Mouse (Mus musculus) ovary, postnatal 36 days (tissue): Measurements from ENCODE around the gene Dync1li1.
"Not testable (repeated sequence)": the region's sequence is repeated elsewhere in the genome, so short reads cannot be mapped to it uniquely, and the experiment has no call there.

Source experiments
- DNase-seq: peaks from one replicate; pipeline ENCODE4 v3.0.0; 2022; ENCODE audit warnings: low spot score, mixed read lengths

The Dync1li1 gene

DNA sequence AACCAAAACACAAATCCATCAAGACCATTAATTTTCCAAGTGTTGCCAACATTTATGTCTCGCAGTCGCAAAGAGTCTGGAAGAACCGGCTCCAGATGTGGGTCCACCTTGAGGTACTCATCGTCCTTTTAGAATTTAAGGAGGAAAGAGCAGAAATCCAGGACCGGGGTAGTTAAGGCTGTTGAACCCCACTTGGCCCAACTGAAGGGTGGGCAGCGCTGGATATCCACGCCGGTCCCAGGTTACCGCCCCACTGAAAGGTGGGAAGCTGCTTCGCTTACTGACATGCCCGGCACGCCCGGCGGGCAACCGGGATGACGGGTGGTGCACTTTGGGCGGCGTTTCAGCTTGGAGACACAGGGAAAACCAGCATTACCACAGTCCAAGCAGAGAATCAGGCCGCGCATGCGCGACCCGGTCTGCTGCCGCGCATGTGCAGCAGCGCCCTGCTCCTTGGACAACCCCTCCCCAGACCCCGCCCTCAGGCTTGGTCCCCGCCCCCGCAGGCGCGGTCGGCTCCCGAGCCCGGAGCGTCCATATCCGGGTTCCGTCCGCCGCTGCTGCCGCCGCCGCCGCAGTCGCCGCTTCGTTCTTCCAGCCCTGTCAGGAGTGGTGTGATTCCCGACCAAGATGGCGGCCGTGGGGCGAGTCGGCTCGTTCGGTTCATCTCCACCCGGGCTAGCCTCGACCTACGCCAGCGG lies at the start of gene Dync1li1:
Dync1li1 (plus strand) TSS at position 539 of the 701 bp plus-strand sequence.
- DNase-seq: peak; percentile 99

DNA sequence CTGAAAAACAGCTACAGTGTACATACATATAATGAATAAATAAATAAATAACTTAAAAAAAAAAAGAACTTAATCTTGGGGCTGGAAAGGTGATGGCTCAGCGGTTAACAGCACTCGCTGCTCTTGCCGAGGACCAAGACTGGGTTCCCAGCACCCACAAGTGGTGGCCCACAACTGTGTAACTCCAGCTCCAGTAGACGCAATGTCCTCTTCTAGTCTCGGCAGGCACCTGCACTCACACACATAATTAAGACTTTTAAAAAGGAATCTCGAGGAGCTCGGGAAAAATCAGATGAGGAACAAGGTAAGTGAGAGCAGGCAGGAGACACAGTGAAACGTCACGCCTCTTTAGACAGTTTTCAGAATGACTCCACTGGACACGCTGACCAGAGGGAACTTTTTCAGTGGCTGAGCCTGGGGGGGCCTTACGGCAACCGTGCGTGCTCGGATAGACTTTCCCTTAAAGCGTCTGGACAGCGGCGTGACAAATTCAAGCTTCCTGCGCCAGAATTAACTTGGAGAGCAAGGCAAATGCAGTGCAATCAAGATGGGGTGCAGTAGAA lies 49.3 kb upstream of the Dync1li1 start:
- no peak for DNase-seq

DNA sequence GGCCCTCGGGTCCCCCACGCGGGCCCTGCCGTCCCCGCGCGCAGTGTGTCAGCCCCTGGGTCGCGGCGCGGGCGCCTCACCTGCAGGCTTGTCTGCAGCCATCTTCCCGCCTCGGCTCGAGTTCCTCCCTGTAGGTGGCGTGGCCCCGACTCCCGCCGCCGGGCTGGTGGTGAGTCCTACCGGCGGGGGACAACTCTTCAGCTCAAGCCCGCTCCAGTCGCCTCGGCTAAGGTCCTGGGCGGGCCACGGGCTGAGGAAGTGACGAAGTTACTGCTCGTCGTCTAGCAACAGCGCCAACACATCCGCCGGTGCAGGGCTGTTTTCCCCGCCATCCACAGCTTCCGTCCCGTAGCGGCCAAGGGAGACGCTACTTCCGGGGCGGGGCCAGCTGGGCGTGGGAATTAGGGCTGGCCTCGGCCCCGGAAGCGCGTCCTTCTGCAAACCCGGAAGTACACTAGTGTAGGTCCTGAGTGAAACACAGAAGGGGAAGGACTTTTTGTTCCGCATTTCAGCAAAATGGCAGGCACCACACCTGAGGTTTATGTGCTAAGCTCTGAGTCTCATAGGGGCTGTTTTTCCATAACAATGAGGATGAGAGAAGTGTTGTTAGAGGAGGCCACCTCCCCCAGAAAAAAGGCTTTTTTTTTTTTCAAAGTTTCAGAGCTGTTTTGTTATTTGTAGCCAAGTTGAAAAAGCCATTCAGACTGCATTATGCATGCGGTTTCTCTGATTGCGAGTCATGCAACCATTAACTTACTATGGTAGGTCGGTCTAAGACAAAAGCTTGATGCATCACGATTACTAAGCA lies 48.5 kb upstream of the Dync1li1 start, which contains the start of gene Cnot10:
Cnot10 (minus strand) TSS at position 346 of the 808 bp plus-strand sequence.
- peak; percentile 98 for DNase-seq

DNA sequence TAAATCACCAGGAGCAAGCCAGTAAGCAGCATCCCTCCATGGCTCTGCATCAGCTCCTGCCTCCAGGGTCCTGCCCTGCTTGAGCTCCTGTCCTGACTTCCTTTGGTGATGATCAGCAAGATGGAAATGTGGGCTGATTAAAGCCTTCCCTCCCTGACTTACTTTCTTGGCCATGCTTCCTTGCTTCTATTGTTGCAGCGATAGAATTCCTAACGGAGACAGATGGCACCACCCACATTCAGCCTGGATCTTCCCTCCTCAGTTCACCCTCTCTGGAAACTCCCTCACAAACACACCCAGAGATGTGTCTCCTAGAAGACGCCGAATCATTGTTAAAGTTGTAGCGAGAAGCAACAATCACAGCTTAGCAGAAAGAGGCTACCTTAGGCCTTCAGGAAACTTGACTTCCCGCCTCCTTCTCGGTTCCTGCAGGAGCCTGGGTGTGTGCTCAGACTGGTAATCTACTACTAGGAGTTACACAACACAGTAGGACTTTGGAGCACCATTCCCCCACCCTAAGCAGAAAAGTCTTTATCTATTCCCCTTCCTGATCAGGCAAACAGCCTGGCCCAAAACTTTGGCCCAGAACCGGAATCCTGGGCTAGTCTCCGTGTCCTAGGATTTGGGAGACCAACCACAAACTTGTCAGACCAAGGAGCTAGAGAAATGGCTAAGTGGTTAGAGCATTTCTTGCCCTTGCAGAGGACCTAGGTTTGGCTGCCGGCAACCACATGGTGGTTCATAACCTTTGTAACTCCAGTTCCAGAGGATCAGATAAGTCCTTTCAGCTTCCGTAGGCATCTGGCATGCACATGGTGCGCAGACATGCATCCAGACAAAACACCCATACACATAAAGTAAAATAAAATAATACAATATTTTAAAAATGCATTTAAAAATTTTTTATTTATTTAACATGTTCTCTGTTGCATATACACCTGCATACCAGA lies 41.8 kb upstream of the Dync1li1 start:
- no peak for DNase-seq

DNA sequence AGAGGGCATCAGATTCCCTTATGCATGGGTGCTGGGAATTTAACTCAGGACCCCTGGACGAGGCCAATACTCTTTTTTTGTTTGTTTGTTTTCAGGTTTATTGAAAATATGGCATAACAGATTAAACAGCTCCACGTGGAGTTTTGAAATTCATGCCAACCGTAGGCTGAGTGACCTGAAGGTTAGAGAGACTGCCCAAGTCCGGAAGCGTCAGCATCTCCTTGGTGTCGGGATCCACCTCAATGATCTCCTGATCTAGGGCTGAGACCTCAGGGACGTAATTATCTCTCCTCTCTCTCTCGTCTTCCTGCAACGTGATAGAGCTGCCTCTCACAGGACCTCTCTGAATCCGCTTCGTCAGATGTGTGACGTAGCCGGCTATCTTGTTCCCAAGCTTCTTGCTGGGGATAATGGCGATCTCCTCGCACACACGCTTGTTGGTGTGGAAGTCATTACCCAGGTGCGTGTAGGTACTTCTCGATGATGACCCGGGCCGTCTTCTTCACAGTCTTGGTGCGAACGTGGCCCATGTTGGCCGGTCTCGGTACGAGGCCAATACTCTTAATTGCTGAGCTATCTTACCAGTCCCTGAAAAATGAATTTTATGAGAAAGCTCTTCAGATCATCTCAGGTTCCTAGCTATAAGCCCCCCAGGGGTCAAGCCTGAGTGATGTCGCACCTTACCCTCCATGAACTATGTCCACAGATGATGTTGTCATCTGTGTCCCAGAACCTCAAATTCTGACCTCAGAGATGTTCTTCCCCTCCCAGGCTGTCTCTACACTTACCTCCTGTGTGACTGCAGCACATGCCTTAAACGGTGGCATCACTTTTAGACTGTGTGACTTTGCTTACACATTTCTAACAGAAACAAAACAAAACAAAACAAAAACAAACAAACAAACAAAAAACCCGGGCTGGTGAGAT lies 40.8 kb upstream of the Dync1li1 start:
- DNase-seq: no peak

DNA sequence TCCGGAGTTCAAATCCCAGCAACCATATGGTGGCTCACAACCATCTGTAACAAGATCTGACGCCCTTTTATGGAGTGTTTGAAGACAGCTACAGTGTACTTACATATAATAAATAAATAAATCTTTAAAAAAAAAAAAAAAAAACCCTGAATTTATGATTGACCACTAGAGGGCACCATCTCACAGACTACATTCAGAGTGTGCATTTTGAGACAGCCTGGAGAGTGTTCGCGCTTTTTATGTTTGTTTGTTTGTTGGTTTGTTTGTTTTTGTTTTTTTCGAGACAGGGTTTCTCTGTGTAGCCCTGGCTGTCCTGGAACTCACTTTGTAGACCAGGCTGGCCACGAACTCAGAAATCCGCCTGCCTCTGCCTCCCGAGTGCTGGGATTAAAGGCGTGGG lies 40.1 kb upstream of the Dync1li1 start:
- not testable (repeated sequence) for DNase-seq

DNA sequence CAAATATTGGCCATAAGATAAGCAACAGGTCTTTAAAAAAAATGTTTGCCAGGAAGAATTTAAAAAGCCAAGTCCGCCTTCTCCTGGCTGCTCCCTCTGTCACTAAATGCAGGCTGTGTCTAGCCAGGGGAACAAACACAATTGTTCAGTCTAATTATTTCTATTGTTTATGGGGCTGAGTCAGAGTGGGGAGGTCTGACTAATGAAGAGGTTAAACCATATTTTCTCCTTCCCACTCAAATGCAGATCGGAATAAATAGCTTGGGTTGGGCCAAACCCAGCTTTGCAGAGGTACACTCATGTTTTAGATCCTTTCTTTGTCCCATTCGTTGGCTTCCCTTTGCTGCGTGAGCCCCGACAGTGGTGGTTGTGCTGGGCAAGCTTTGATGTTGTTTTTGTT lies 39.2 kb upstream of the Dync1li1 start:
- no peak for DNase-seq

DNA sequence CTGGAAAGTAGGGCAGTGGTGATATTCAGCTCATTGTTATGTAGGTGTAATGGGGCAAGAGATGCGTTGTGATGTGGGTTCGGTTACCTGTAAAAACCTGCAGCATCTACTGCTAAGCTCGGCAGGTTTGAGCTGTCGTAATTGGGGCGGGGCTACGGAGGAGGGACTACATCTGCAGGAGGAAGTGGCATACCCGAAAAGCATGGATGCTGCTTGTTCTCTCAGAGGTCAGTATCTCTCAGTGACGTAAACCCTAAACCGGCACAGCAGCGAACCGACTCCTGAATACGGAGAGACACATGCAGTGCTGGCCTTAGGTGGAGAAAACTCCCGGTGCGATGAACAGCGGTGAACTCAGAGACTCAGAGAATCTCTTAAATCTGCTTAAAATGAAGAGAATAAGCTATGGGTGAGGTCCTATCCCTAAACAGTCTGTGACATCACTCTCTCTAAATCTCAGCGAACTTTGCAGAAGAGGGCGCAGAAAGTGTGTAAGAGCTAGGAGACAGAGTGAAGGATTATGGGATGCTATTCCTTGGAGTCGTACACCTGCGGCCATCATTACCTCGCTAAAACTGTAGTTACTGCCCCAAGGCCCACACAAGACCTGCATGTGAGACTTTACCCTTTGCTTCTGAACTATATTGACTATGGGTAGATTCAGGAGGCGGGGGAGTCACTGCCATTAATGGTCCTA lies 37.5 kb upstream of the Dync1li1 start:
- no peak for DNase-seq

DNA sequence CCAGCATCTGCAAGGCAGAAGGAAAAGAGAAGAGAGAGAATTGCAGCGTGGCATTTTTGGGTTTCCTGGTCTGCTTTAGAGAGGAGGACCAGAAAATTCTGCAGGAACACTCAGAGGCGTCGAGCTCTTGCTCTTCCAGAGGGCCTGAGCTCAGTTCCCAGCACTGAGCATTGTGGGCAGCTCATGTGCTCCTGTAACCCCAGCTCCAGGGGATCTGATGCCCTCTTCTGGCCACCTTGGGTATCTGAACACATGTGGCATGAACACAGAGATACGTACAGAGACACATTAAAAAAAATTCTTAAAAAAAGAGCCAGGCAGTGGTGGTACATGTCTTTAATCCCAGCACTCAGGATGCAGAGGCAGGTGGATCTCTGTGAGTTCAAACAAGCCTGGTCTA lies 33.2 kb upstream of the Dync1li1 start:
- DNase-seq: no peak

DNA sequence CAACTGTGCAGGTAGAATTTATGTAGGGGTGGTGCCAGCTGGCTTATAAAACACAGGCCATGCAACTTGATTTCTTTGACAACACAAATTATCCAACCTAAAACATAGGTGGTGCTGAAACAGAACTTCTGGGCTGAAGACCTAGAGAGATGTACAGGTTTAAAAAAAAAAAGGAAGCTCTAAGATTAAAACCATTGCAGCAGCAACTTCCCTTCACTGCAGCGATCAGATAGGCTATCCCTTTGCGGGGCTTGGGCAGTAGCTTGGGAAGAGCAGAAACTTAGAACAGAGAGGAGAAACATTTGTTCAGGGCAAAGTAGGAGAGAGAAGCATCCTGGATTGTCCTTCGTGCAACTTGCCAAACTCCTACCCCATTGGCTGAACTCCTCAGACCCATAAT lies 31.9 kb upstream of the Dync1li1 start:
- no peak for DNase-seq

DNA sequence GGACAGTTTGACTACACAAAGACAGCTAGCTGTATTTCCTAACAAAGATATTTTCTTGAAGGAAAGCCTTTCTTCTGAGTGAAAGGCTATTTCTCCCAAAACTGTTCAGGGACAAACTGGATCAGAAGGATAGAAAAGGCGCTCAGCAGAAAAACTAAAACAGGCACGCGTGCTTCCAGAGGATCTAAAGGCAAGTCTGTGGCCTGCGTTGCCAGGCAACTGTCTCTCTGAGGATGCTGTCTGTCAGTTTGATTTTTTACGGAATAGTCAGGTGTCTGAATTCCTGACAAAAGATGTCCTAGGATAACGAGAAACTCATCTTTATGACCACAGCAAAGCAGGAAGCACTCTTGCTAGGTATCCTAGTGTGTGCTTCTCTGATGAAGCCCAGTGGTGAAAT lies 28.1 kb upstream of the Dync1li1 start:
- no peak for DNase-seq

DNA sequence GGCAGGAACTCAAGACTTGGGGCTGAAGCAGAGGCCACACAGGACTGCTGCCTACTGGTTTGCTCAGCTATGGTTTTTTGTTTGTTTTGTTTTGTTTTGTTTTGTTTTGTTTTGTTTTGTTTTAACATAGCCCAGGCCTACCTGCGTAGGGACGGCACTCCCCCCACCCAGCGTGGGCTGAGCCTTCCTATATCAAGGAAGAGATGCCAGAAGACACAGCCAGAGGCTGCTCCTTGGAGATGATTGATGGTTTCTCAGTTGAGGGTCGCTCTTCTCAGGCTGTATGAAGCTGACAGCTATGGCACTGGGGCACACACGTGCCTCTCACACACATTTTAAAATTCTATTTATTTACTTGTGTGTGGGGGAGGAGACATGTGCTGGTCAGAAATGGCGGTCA lies 27.6 kb upstream of the Dync1li1 start:
- DNase-seq: no peak

DNA sequence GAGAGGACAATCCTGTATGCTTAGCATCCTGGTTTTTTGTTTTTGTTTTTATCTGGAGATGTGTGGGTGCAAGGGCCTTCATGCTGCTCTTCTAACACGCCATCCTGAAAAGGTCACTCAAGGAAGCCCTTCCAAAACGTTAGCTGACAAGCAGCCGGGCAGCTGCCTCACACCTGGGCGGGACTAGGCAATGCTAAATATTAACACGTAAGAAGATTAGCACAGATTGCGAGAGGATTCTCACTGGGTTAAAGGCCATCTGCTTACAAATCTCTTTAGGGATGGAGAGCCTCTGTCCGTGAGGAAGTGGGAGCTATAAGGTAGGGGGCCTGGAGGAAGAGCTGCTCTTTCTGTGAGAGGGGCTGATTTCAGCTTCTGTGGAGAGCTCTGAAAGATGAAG lies 26.6 kb upstream of the Dync1li1 start:
- DNase-seq: no peak

DNA sequence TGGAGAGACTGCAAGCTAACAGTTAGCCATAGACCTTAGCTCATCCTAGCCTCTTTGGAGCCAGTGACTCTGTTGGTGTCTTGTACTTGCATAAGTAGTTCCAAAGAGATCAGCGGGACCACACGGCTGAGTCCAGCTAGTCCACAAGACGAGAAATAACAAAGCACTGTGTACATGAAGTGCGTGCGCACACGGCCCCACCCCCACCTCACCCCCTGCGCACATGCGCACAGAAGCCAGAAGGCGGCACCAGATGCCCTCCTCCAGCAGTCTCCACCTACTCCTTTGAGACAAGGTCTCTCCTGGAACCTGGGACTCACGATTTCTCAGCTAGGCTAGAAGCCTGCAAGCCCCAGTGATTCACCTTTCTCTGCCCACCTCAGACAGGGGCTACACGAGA lies 24.8 kb upstream of the Dync1li1 start:
- no peak for DNase-seq

DNA sequence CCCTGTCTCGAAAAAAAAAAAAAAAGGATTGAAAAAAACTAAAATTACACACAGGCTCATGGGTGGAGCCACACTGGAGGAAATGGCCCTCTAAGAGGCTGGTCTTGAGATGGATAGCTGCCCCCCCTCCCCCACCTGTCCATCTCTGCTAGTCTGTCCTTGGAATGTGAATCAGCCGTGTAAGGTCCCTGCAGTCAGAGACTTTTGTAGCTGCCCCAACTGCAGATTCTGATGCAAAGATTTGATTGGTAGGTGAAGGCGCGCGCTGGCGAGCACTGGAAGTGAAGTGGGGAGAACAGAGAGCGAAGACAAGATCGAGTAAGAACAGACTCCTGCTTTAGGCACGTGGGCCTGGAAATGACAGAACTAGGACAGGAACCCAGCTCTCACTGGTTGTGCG lies 21.7 kb upstream of the Dync1li1 start:
- DNase-seq: no peak

DNA sequence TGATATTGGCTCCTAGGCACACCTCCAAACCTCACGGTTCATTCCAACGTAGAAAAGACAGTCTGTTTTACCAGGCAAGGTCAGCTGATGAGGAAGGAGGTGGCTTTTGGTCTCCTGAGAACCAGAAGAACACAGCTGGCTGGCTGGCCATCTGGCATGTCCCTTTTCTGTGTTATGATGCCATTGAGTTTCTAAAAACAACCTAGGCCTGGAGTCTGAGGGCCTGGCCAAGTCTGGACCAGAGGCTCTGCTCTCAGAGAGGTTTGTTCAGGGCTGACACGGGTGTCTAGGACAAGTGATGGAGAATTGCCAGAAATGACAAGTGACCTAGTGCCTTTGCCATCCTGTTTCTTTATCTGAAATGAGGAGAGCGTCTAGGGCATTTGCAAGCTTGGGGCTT lies 20.5 kb upstream of the Dync1li1 start:
- peak; percentile 16 for DNase-seq

DNA sequence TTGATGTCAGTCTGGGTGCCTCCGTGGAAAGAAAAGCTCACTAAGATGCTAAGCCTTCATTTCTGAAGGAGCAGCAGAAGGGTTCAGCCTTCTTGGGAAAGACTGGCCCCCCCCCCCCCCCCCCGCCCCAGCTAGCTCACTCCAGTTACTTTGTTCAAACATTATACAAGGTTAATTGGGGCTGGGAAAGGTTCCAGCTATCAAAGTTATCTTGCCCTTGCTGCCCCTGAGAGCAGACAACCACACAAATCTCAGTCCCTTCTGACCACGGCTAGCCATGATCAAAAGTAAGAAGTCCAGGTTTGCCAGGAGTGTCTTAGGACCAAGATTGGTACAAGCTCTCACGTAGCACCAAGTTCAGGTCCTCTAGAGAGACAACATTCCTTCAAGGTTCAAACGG lies 19.6 kb upstream of the Dync1li1 start:
- DNase-seq: no peak

DNA sequence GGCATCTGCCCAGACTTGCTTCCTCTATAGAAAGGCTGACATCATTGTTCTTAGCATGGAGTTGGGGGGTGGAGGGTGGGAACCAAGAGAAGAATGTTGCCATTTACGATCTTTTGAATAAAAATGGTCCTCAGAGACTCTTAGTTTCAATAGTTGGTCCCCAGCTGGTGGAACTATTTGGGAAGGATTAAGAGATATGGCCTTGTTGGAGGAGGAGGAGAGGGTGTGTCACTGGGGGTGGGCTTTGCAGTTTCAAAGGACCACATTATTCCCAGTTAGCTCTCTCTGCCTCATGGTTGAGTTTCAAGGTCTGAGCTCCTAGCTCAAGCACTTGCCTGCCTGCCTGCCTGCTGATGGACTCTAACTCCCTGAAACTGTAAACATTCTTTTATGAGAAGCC lies 16.6 kb upstream of the Dync1li1 start:
- no peak for DNase-seq

DNA sequence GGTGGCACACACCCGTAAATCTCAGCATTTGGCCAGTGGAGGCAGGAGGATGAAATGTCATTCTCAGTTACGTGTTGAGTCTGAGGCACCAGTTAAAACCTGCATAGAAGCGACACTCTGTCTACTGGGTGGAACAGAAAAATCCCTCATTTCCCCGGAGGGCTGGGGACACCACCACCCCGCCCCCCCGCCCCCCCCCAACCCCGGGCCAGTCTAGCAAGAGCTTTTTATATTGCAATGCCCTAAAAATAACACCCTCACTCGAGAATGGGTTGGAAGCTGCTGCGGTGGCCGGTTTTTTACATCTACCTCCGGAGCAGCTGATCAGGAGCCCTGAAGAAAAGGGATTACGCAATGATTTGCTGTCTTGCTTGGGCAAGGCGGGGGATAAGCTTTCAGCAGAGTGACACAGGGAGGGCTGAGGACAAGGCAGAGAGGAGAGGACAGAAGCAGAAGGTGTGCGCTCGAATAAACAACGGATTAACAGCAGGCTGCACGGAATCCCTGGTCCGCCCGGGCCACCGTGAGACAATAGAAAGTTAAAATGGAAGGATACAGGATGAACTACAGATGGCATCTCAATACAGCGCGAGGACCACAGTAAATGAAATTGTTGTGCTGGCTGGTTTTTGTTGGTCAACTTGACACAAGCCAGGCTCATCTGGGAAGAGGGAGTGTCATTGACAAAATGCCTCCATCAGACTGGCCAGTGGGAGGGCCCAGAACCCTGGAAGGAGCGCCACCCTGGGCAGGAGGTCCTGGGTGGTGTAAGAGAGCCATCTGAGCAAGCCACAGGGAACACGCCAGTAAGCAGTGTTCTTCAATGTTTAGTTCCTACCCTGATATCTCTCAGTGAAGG lies 15.7 kb upstream of the Dync1li1 start:
- DNase-seq: no peak
